Mouse (Mus musculus) testis, postnatal 14 days (tissue): ENCODE measurements around the gene Sox5.

ENCODE experiments used
- DNase-seq: peaks from one replicate; pipeline ENCODE4 v3.0.0; 2021; ENCODE audit warnings: low spot score

Sox5 gene

GRCm38 (mm10) chr6:144781431-144782030 is at the start of gene Sox5:
TSS of gene Sox5 (minus strand) at chr6:144781977.
- peak; percentile 14 for DNase-seq

GRCm38 (mm10) chr6:144825018-144825602 is 43.3 kb upstream of the Sox5 start:
- no peak for DNase-seq

DNA sequence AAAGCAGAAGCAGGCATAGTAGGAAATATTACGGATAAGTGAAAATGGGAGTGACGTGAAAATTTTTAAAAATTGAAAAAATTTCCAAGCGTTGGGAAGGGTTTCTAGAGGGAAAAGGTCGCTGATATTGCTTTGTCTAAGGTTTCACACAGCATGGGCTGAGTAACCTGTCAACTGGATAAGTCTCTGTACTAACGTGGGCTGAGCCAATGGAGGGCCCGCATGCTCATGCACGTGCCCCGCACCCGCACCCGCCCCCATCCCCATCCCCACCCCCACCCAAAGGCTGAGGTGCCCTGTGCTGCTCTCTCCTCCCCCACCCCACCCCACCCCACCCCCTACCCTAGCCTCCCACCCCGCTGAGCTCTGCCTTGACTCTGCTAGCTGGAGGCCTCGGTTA is 42.4 kb upstream of the Sox5 start:
- DNase-seq: no peak

DNA sequence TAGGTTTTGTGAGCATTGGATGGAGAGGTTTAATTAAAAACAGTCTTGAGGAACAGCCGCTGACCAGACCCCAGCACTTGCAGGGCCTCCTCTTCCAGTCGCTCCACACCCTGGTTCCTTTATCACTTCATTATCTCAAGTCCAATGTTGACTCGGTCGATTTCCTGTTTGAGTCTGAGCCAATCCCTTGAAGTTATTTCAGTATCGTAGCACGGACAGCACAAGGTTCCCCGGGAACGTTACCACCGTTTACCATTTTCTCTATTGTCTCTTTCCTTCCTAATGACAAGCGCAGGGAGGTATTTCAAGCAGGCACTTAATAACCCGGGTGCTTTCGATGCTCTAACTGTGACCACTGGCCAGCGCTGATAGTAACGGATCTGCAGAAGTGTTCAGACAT is 40.8 kb upstream of the Sox5 start:
- no peak for DNase-seq

GRCm38 (mm10) chr6:144821019-144821418 is 39.2 kb upstream of the Sox5 start:
- DNase-seq: no peak

GRCm38 (mm10) chr6:144818016-144818415 is 36.2 kb upstream of the Sox5 start:
- DNase-seq: no peak

GRCm38 (mm10) chr6:144817329-144817932 is 35.7 kb upstream of the Sox5 start:
- DNase-seq: no peak

- no peak for DNase-seq
Measured at GRCm38 (mm10) chr6:144815542-144815941, 33.8 kb upstream of the Sox5 start.

DNA sequence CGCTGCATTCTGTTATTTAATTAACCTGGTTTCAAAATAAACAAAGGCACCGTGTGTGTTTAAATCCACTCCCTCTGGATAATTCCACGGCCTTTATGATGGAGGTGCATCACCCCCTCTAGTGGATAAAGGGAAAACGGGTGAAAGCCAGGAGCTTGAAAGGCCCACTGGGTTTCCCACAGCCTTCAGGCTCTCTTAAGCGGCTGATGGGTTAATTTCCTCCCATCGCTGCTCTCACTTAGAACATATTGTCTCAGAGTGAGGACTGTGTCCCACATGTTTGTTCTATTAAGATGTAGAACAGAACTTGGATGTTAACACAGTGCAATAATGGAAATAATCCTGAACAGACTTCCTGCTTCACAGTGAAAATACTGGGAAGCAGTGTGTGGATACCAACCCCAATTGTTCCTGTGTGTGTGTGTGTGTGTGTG is 33.2 kb upstream of the Sox5 start:
- DNase-seq: no peak

DNA sequence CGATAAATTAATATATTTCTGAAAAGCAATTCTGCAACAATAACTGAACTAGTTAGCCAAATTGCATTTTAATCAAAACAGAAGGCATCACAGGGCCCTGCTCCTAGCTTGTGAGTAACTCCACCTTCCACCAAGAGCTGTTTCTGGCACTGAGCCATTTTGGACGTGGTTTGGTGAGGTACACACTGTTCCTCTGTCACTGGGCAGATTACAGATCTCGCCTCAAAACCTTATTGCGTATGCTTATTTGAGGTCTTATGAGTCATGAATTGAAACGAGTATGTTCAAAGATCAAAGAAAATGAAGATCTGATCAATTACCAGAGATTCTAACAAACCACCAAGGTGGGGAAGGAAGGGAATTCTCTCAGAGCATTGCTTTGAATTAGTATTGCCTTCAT is 22.5 kb upstream of the Sox5 start:
- DNase-seq: peak; percentile 36

- DNase-seq: no peak
Measured at GRCm38 (mm10) chr6:144803063-144803462, 21.3 kb upstream of the Sox5 start.

DNA sequence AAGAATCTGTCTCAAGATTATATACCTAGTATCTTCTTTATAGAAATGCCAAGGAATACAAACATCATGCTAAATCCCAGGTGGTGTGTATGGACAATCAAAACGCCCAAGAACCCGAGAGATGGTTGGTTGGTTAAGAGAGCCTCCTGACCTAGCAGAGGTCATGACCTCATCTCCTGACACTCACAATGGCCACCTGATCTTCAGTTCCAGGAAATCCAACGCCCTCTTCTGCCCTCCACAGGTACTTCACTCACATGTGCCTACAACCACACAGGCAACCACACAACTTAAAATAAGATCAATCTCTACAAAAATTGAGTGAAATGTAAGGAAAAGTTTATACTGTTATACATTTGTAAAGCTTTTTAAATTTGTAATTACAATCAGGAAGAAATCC is 12.6 kb upstream of the Sox5 start:
- no peak for DNase-seq

- DNase-seq: no peak
Measured at GRCm38 (mm10) chr6:144792871-144793270, 11.1 kb upstream of the Sox5 start.

DNA sequence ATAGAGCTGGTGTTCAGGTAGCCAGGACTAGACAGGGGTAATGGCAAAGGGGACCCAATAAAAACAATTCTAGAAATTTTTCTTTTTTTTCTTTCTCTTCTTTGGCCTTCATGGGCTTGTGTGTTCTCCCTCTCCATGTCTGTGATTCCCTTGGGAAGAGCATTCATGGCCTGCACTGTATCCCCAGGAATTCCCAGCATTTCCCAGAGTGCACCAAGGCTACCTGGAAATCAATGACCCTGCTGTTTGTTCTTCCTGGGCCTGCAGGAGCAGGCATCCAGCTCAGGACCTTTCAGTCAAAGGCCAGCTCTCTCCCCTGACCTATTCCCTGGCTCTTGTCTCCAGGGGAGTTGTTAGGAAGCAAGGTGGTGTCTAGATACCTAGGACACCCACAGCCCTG is 1.5 kb upstream of the Sox5 start:
- DNase-seq: no peak

DNA sequence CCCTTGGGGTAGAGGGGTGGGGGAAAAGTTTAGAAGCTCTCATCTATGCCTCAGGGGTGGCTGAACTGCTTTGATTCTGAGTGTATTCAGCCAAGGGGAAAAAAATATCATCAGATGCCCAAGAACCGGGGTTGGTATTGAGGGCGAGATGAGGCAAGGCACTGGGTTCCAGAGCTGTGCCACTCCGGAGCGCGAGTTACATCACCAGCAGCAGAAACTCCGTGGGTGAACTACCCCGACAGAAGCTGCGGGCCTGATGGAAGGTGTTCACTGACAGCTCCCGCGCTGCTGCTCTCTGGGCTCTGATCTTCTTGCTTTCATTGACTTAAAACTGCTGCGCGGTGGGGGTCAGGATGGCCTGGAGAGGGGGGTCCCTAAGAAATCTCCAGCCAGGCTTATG is 1.1 kb upstream of the Sox5 start:
- DNase-seq: no peak

GRCm38 (mm10) chr6:144782031-144782857 is 467 bp upstream of the Sox5 start:
- no peak for DNase-seq

GRCm38 (mm10) chr6:144780608-144781285 is 1.0 kb downstream of the Sox5 start:
- no peak for DNase-seq

DNA sequence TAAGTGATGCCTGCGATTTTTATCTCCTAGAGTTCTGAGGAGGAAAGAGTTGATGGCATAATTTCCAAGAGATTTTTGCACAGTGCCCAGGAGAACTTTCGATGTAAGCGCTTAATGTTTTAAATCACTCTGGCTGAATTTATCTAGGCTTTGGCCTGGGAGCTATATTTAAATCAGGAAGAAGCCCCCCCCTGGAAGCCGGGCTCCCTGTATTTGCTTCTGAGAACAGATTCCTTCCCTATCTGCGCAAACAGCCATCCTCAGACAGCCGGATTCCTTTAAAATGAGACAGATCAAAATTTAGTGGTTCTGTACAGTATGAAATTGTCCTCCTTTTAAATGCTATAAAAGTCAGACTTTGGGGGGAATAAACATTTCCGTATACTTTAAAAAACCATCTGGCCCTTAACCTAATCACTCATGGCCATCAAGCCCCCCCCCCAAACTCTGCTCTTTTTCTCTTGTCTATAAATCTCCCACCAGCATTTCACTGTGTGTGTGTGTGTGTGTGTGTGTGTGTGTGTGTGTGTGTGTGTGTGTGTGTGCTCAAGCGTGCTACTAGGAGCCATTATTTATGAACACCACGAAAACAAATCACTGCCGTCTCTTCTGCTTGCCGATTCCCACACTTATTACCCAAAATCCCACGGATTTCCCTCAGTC is 1.7 kb downstream of the Sox5 start:
- no peak for DNase-seq

DNA sequence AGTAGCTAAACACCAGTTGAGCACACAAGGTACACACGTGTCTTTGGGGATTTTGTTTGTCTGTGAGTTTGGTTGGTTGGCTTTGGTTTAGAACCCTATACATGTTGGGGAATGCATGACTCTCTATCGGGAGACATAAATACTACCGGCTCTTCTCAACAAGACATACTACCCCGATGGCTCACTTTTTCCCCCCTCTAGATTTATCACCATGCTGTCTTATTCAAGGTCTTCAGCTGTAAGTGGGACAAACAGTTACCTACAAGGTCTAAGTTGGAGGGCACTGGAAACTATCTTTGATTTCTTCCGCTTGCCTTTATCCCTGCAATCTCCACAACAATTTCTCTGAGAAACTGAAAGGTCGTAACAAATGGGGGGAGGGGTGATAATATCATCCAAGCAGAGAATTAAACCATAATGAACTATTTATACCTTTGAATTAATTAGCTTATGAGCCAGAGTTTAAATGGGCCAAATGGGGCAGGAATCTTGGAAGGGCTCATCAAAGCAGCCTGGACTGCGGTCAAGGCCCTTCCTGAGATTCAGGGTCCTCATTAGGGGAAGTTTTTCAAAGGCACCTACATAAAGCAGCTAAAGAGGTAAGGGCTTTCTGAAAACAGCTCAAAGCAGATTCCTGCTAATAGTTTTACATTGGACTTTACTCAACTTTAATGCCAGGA is 4.3 kb downstream of the Sox5 start:
- no peak for DNase-seq

GRCm38 (mm10) chr6:144773736-144774135 is 8.0 kb downstream of the Sox5 start:
- no peak for DNase-seq

- DNase-seq: no peak
Measured at GRCm38 (mm10) chr6:144772985-144773384, 8.8 kb downstream of the Sox5 start.
